Mouse (Mus musculus): ENCODE results near the gene Nrp2. TPM values are rescaled to one million over a fixed set of nuclear protein-coding genes. Genes with fewer than 3 reads are reported as not detected.

Nrp2 gene
- polyA plus RNA-seq, 1 experiment from 2014 or later: 12.5 TPM

- Histone ChIP-seq H3K27me3 (ENCODE audit: control insufficient read depth, insufficient read depth, low read length) (no peaks in the 10 kb centered on the region), H3K36me3 (ENCODE audit: control insufficient read depth, insufficient read depth, low read length) (no peaks in the 10 kb centered on the region), H3K9ac (ENCODE audit: low read length) (no peak overlapping the region), H3K4me1 (ENCODE audit: control insufficient read depth, insufficient read depth, low read length) (no peaks in the 10 kb centered on the region; the same call in 1 of the 2 replicates), H3K4me3 (ENCODE audit: low read depth, low read length) (no peak overlapping the region), H3K4me2 (no peak overlapping the region), H3K27ac (ENCODE audit: low read depth, low read length) (no peak overlapping the region), H3K9me3 (ENCODE audit: control insufficient read depth, low read length) (no peaks in the 10 kb centered on the region)
- 82% methylated on average over 6 of the region's 6 CpGs for WGBS
- no peak for DNase-seq (ENCODE audit: low spot score, missing footprints)
- ATAC-seq (ENCODE audit: low FRiP score): no peak
Measured at GRCm38 (mm10) chr1:62823549-62824195, 120.6 kb downstream of the Nrp2 start.

GRCm38 (mm10) chr1:62825822-62826765, 123.0 kb downstream of the Nrp2 start:
- WGBS: 92% methylated on average over 17 of the region's 17 CpGs
- no peak for DNase-seq (ENCODE audit: low spot score, missing footprints)

GRCm38 (mm10) chr1:62827316-62827715, 124.2 kb downstream of the Nrp2 start:
- ATAC-seq (ENCODE audit: low FRiP score) (no peak), DNase-seq (ENCODE audit: low spot score, missing footprints) (no peak)
- Histone ChIP-seq H3K4me3 (ENCODE audit: low read depth, low read length) (no peak overlapping the region), H3K4me1 (ENCODE audit: control insufficient read depth, insufficient read depth, low read length) (peaks cover 4% of the 10 kb centered on the region; the same call in 1 of the 2 replicates), H3K9ac (ENCODE audit: low read length) (no peak overlapping the region), H3K27me3 (ENCODE audit: control insufficient read depth, insufficient read depth, low read length) (no peaks in the 10 kb centered on the region), H3K9me3 (ENCODE audit: control insufficient read depth, low read length) (no peaks in the 10 kb centered on the region), H3K36me3 (ENCODE audit: control insufficient read depth, insufficient read depth, low read length) (no peaks in the 10 kb centered on the region), H3K27ac (ENCODE audit: low read depth, low read length) (no peak overlapping the region), H3K4me2 (no peak overlapping the region)
- WGBS: 84% methylated on average over 10 of the region's 10 CpGs

More at GRCm38 (mm10) chr1:62825822-62826765, 123.0 kb downstream of the Nrp2 start:
- no peak overlapping the region for H3K9ac ChIP-seq (ENCODE audit: low read length)
- H3K4me1 ChIP-seq (ENCODE audit: control insufficient read depth, insufficient read depth, low read length): no peaks in the 10 kb centered on the region; the same call in 1 of the 2 replicates
- no peak for ATAC-seq (ENCODE audit: low FRiP score)
- H3K4me3 ChIP-seq (ENCODE audit: low read depth, low read length): no peak overlapping the region
- no peak overlapping the region for H3K27ac ChIP-seq (ENCODE audit: low read depth, low read length)
- H3K27me3 ChIP-seq (ENCODE audit: control insufficient read depth, insufficient read depth, low read length): no peaks in the 10 kb centered on the region
- no peaks in the 10 kb centered on the region for H3K36me3 ChIP-seq (ENCODE audit: control insufficient read depth, insufficient read depth, low read length)
- H3K9me3 ChIP-seq (ENCODE audit: control insufficient read depth, low read length): no peaks in the 10 kb centered on the region
- no peak overlapping the region for H3K4me2 ChIP-seq

- H3K9me3 ChIP-seq (ENCODE audit: control insufficient read depth, low read length): no peaks in the 10 kb centered on the region
- no peak overlapping the region for H3K27ac ChIP-seq (ENCODE audit: low read depth, low read length)
- H3K4me1 ChIP-seq (ENCODE audit: control insufficient read depth, insufficient read depth, low read length): peaks cover 4% of the 10 kb centered on the region; the same call in 1 of the 2 replicates
- no peaks in the 10 kb centered on the region for H3K36me3 ChIP-seq (ENCODE audit: control insufficient read depth, insufficient read depth, low read length)
- ATAC-seq (ENCODE audit: low FRiP score): no peak
- H3K4me3 ChIP-seq (ENCODE audit: low read depth, low read length): no peak overlapping the region
- H3K9ac ChIP-seq (ENCODE audit: low read length): no peak overlapping the region
- H3K27me3 ChIP-seq (ENCODE audit: control insufficient read depth, insufficient read depth, low read length): no peaks in the 10 kb centered on the region
- no peak for DNase-seq (ENCODE audit: low spot score, missing footprints)
- H3K4me2 ChIP-seq: no peak overlapping the region
- whole genome bisulfite sequencing: 60% methylated on average over 4 of the region's 4 CpGs
Measured at GRCm38 (mm10) chr1:62828156-62828555, 125.1 kb downstream of the Nrp2 start.

- no peak overlapping the region for H3K27ac ChIP-seq (ENCODE audit: low read depth, low read length)
- no peak overlapping the region for H3K4me2 ChIP-seq
- H3K4me1 ChIP-seq (ENCODE audit: control insufficient read depth, insufficient read depth, low read length): peaks cover 4% of the 10 kb centered on the region; the same call in 1 of the 2 replicates
- no peaks in the 10 kb centered on the region for H3K27me3 ChIP-seq (ENCODE audit: control insufficient read depth, insufficient read depth, low read length)
- no peaks in the 10 kb centered on the region for H3K9me3 ChIP-seq (ENCODE audit: control insufficient read depth, low read length)
- DNase-seq (ENCODE audit: low spot score, missing footprints) (no peak), ATAC-seq (ENCODE audit: low FRiP score) (no peak)
- H3K36me3 ChIP-seq (ENCODE audit: control insufficient read depth, insufficient read depth, low read length): no peaks in the 10 kb centered on the region
- H3K4me3 ChIP-seq (ENCODE audit: low read depth, low read length): no peak overlapping the region
- no peak overlapping the region for H3K9ac ChIP-seq (ENCODE audit: low read length)
- WGBS: 82% methylated on average over 4 of the region's 4 CpGs
Measured at GRCm38 (mm10) chr1:62829690-62830417, 126.8 kb downstream of the Nrp2 start.

GRCm38 (mm10) chr1:62830418-62830769, 127.3 kb downstream of the Nrp2 start:
- WGBS: 83% methylated on average over 7 of the region's 7 CpGs
- Histone ChIP-seq H3K27me3 (ENCODE audit: control insufficient read depth, insufficient read depth, low read length) (no peaks in the 10 kb centered on the region), H3K9me3 (ENCODE audit: control insufficient read depth, low read length) (no peaks in the 10 kb centered on the region), H3K9ac (ENCODE audit: low read length) (no peak overlapping the region), H3K4me1 (ENCODE audit: control insufficient read depth, insufficient read depth, low read length) (peaks cover 4% of the 10 kb centered on the region; the same call in 1 of the 2 replicates), H3K4me2 (no peak overlapping the region), H3K4me3 (ENCODE audit: low read depth, low read length) (no peak overlapping the region), H3K36me3 (ENCODE audit: control insufficient read depth, insufficient read depth, low read length) (no peaks in the 10 kb centered on the region), H3K27ac (ENCODE audit: low read depth, low read length) (no peak overlapping the region)
- no peak for DNase-seq (ENCODE audit: low spot score, missing footprints)
- no peak for ATAC-seq (ENCODE audit: low FRiP score)

DNA sequence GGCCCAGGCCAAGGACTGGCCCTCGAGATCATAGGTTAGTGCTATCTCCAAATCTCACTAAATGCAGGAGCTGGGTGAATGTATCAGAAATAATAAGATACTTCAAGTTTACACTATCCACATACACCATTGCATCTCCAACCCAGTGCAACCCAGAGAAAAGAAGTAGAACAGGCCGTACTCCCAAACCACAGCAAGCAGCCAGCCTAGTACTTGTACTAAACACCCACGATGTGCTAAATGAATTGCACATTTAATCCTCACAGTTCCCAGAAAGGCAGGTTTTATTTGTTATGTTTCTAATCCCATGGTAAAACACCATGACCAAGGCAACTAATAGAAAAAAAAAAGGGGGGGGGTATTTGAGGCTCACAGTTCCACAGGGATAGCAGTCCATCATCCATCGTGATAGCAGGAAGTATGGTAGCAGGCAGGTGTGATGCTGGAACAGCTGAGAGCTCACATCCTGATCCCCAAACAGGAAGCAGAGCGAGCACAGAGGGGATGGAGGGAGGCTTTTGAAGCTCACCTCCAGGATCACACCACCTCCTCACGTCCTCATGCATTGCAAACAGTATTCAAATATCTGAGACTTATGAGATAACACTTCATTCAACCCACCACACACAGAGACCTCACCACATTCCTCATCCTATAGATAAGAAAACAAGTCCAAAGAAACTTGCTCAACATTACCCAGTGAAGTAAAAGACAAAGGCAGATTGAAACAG, 128.8 kb downstream of the Nrp2 start:
- WGBS: 72% methylated on average over 6 of the region's 6 CpGs
- ATAC-seq (ENCODE audit: low FRiP score): no peak

DNA sequence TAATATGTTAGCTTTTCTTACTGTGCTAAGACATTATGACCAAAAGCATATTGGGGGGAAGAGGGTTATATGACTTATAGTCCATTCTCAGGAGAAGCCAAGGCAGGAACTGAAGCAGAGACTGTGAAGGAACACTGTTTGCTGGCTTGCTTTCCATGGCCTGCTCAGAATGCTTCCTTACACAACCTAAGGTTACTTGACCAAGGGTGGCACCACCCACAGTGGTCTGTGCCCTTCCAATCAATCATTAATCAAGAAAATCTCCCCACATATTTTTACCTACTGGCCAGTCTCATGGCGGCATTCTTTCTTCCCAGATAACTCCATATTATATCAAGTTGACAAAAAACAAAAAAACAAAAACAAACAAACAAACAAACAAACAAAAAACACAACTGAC, 130.3 kb downstream of the Nrp2 start:
- no peak for DNase-seq (ENCODE audit: low spot score, missing footprints)
- H3K9me3 ChIP-seq (ENCODE audit: control insufficient read depth, low read length): no peaks in the 10 kb centered on the region
- ATAC-seq (ENCODE audit: low FRiP score): no peak
- no peak overlapping the region for H3K4me3 ChIP-seq (ENCODE audit: low read depth, low read length)
- H3K4me1 ChIP-seq (ENCODE audit: control insufficient read depth, insufficient read depth, low read length): peaks cover 4% of the 10 kb centered on the region; the same call in 1 of the 2 replicates
- H3K4me2 ChIP-seq: no peak overlapping the region
- H3K9ac ChIP-seq (ENCODE audit: low read length): no peak overlapping the region
- no peak overlapping the region for H3K27ac ChIP-seq (ENCODE audit: low read depth, low read length)
- H3K36me3 ChIP-seq (ENCODE audit: control insufficient read depth, insufficient read depth, low read length): no peaks in the 10 kb centered on the region
- no peaks in the 10 kb centered on the region for H3K27me3 ChIP-seq (ENCODE audit: control insufficient read depth, insufficient read depth, low read length)
- 91% methylated on average over 1 of the region's 1 CpGs for WGBS

More for the DNA sequence above, 128.8 kb downstream of the Nrp2 start:
- H3K36me3 ChIP-seq (ENCODE audit: control insufficient read depth, insufficient read depth, low read length): no peaks in the 10 kb centered on the region
- H3K27me3 ChIP-seq (ENCODE audit: control insufficient read depth, insufficient read depth, low read length): no peaks in the 10 kb centered on the region
- no peak for DNase-seq (ENCODE audit: low spot score, missing footprints)
- H3K9me3 ChIP-seq (ENCODE audit: control insufficient read depth, low read length): no peaks in the 10 kb centered on the region
- H3K9ac ChIP-seq (ENCODE audit: low read length): no peak overlapping the region
- H3K4me1 ChIP-seq (ENCODE audit: control insufficient read depth, insufficient read depth, low read length): peaks cover 4% of the 10 kb centered on the region; the same call in 1 of the 2 replicates
- no peak overlapping the region for H3K4me2 ChIP-seq
- no peak overlapping the region for H3K4me3 ChIP-seq (ENCODE audit: low read depth, low read length)
- H3K27ac ChIP-seq (ENCODE audit: low read depth, low read length): no peak overlapping the region

Measured in midbrain, embryonic 11.5 days (tissue).